In genomic region chr11:8147790-8148484, GRCm38 (mm10) we compare ENCODE assay signal across 16 mouse cellular contexts.
DNase-seq lines count a peak whose midpoint lies in the region; ATAC-seq and TF ChIP-seq lines count a peak whose summit lies in the region.
"Had no signal": no experiment of that assay in that cellular context is flagged by ENCODE, and none has a peak within 500 bp of the region (broad histone marks: within the 10 kb centered on the region; RNA-seq: fewer than 3 reads in every experiment).

No protein-coding gene starts in this region.

- no peak overlapping the region for H3K4me3 ChIP-seq in hindbrain, embryonic 11.5 days (ENCODE audit: low read depth, low read length)
- H3K4me3 ChIP-seq in hindbrain, embryonic 14.5 days (replicated peaks; ENCODE audit: low read length) = no peak overlapping the region
- H3K4me3 ChIP-seq in forebrain, embryonic 13.5 days = no peak overlapping the region
- no peak overlapping the region for H3K4me3 ChIP-seq in olfactory bulb, adult 2 months (ENCODE audit: insufficient read depth, low read depth, low read length)
- H3K4me3 ChIP-seq: heart, adult 2 months; hindbrain, embryonic 15.5 days; myocyte had no signal

- no peaks in the 10 kb centered on the region for H3K27me3 ChIP-seq in hindbrain, embryonic 11.5 days (ENCODE audit: control insufficient read depth, insufficient read depth, low read length)
- H3K27me3 ChIP-seq in hindbrain, embryonic 14.5 days (ENCODE audit: control insufficient read depth, insufficient read depth, low read length) = no peaks in the 10 kb centered on the region
- H3K27me3 ChIP-seq in forebrain, embryonic 13.5 days = no peaks in the 10 kb centered on the region
- H3K27me3 ChIP-seq: hindbrain, embryonic 15.5 days had no signal

- no peak for TF ChIP-seq CTCF in brain, embryonic 14.5 days (IDR thresholded peaks at IDR 0.05; ENCODE audit: borderline replicate concordance, extremely low read depth, insufficient read depth, insufficient read length)
- no peak for TF ChIP-seq CTCF in olfactory bulb, adult 2 months (IDR thresholded peaks at IDR 0.05; ENCODE audit: insufficient read depth, low read depth, low read length)

- H3K36me3 ChIP-seq in hindbrain, embryonic 11.5 days (ENCODE audit: control insufficient read depth, insufficient read depth, low read length) = no peaks in the 10 kb centered on the region
- H3K36me3 ChIP-seq in hindbrain, embryonic 14.5 days (replicated peaks; ENCODE audit: control insufficient read depth, insufficient read depth) = no peaks in the 10 kb centered on the region
- H3K36me3 ChIP-seq in forebrain, embryonic 13.5 days (ENCODE audit: poor library complexity, severe bottlenecking) = no peaks in the 10 kb centered on the region
- H3K36me3 ChIP-seq: hindbrain, embryonic 15.5 days had no signal

- no peaks in the 10 kb centered on the region for H3K4me1 ChIP-seq in hindbrain, embryonic 11.5 days (replicated peaks; ENCODE audit: control insufficient read depth, insufficient read depth, low read length)
- H3K4me1 ChIP-seq in hindbrain, embryonic 14.5 days (replicated peaks; ENCODE audit: control insufficient read depth, insufficient read depth, low read length) = no peaks in the 10 kb centered on the region
- peaks cover 12% of the 10 kb centered on the region; the same call in 1 of the 2 replicates for H3K4me1 ChIP-seq in forebrain, embryonic 13.5 days
- H3K4me1 ChIP-seq in olfactory bulb, adult 2 months (ENCODE audit: control insufficient read depth, insufficient read depth, low read length) = no peaks in the 10 kb centered on the region
- H3K4me1 ChIP-seq: hindbrain, embryonic 15.5 days had no signal

- H3K4me2 ChIP-seq in hindbrain, embryonic 11.5 days (replicated peaks; ENCODE audit: low read depth, low read length) = no peak overlapping the region
- H3K4me2 ChIP-seq in hindbrain, embryonic 14.5 days (replicated peaks) = no peak overlapping the region
- H3K4me2 ChIP-seq in forebrain, embryonic 13.5 days = peak overlapping the region; percentile 27
- H3K4me2 ChIP-seq: hindbrain, embryonic 15.5 days had no signal

- peak; percentile 7 for DNase-seq in hindbrain, embryonic 11.5 days (ENCODE audit: low spot score)
- DNase-seq in hindbrain, embryonic 14.5 days (ENCODE audit: low spot score) = no peak
- DNase-seq in brain, embryonic 14.5 days (ENCODE audit: low read depth) = peak; percentile 63
- DNase-seq in urinary bladder, postnatal 25 days (ENCODE audit: low spot score) = no peak
- DNase-seq in layer of hippocampus, adult 11-12 months (ENCODE audit: low spot score) = no peak
- no peak for DNase-seq in MN1 (ENCODE audit: low spot score)
- DNase-seq: heart, adult 2 months; layer of hippocampus, postnatal 36 days; liver; lung, postnatal 10 days; right cerebral cortex, adult 18-20 months had no signal

- H3K9ac ChIP-seq in hindbrain, embryonic 11.5 days (ENCODE audit: low read depth, low read length) = no peak overlapping the region
- no peak overlapping the region for H3K9ac ChIP-seq in hindbrain, embryonic 14.5 days
- no peak overlapping the region for H3K9ac ChIP-seq in forebrain, embryonic 13.5 days
- H3K9ac ChIP-seq: hindbrain, embryonic 15.5 days had no signal

- TF ChIP-seq POLR2A in brain, embryonic 14.5 days (IDR thresholded peaks at IDR 0.05; ENCODE audit: borderline replicate concordance, extremely low read depth, insufficient read depth, insufficient read length, poor library complexity, severe bottlenecking) = no peak
- TF ChIP-seq POLR2A in olfactory bulb, adult 2 months (IDR thresholded peaks at IDR 0.05; ENCODE audit: insufficient read depth, low read depth, low read length) = no peak

- peak; percentile 64; the same call in 1 of the 2 replicates for ATAC-seq in hindbrain, embryonic 11.5 days (ENCODE audit: low FRiP score)
- ATAC-seq in hindbrain, embryonic 14.5 days (ENCODE audit: low FRiP score) = no peak
- peak; percentile 62; the same call in 1 of the 2 replicates for ATAC-seq in forebrain, embryonic 13.5 days

- H3K27ac ChIP-seq in hindbrain, embryonic 11.5 days (ENCODE audit: low read depth, low read length) = no peak overlapping the region
- no peak overlapping the region for H3K27ac ChIP-seq in hindbrain, embryonic 14.5 days
- no peak overlapping the region for H3K27ac ChIP-seq in forebrain, embryonic 13.5 days
- H3K27ac ChIP-seq in olfactory bulb, adult 2 months (ENCODE audit: insufficient read depth, low read depth, low read length) = 0 out of 2 replicates have a peak overlapping the region, but pooled peaks have one; percentile 7
- H3K27ac ChIP-seq: heart, adult 2 months; hindbrain, embryonic 15.5 days; kidney, postnatal 0 days had no signal

- H3K9me3 ChIP-seq in hindbrain, embryonic 11.5 days (ENCODE audit: control insufficient read depth, low read length) = no peaks in the 10 kb centered on the region
- no peaks in the 10 kb centered on the region for H3K9me3 ChIP-seq in hindbrain, embryonic 14.5 days (ENCODE audit: control insufficient read depth, low read length)
- no peaks in the 10 kb centered on the region for H3K9me3 ChIP-seq in forebrain, embryonic 13.5 days (replicated peaks)
- H3K9me3 ChIP-seq: hindbrain, embryonic 15.5 days had no signal

- WGBS in hindbrain, embryonic 11.5 days = 37% methylated on average over 6 of the region's 6 CpGs
- 29% methylated on average over 6 of the region's 6 CpGs for WGBS in hindbrain, embryonic 14.5 days
- 3% methylated on average over 6 of the region's 6 CpGs for WGBS in forebrain, embryonic 13.5 days
- WGBS in olfactory bulb, adult 2 months = 37% methylated on average over 6 of the region's 6 CpGs

Comparison
In these comparisons a context has a peak if more than half of its experiments do, and no peak if none do; other contexts are left out.
1. DNase-seq: peak in hindbrain, embryonic 11.5 days (single experiment) and brain, embryonic 14.5 days (single experiment); none in hindbrain, embryonic 14.5 days (single experiment), urinary bladder, postnatal 25 days (single experiment), layer of hippocampus, adult 11-12 months (single experiment) and MN1 (single experiment).